Mouse (Mus musculus): ENCODE measurements around the gene Nav1. TPM values are rescaled to one million over a fixed set of nuclear protein-coding genes. Genes with fewer than 3 reads are reported as not detected.

Nav1 gene
- polyA plus RNA-seq, 1 experiment from 2014 or later: 1.1 TPM

GRCm38 (mm10) chr1:135536822-135537221 lies 70.3 kb downstream of the Nav1 start:
- Histone ChIP-seq H3K4me1 (ENCODE audit: control insufficient read depth, low read depth, low read length) (no peaks in the 10 kb centered on the region; the same call in 1 of the 2 replicates), H3K27ac (ENCODE audit: low read length) (no peak overlapping the region), H3K9me3 (replicated peaks; ENCODE audit: control insufficient read depth, low read length) (no peaks in the 10 kb centered on the region), H3K36me3 (ENCODE audit: control insufficient read depth, insufficient read depth) (no peaks in the 10 kb centered on the region), H3K4me2 (ENCODE audit: low read depth, low read length) (no peak overlapping the region), H3K9ac (ENCODE audit: low read depth, low read length) (no peak overlapping the region), H3K4me3 (ENCODE audit: low read depth, low read length) (no peak overlapping the region), H3K27me3 (ENCODE audit: control insufficient read depth, insufficient read depth, low read depth, low read length) (no peaks in the 10 kb centered on the region)
- 63% methylated on average over 7 of the region's 7 CpGs for WGBS (ENCODE audit: insufficient replicate concordance)
- no peak for ATAC-seq (ENCODE audit: low read depth)

GRCm38 (mm10) chr1:135536326-135536725 lies 70.8 kb downstream of the Nav1 start:
- no peak for ATAC-seq (ENCODE audit: low read depth)
- Histone ChIP-seq H3K4me3 (ENCODE audit: low read depth, low read length) (no peak overlapping the region), H3K27me3 (ENCODE audit: control insufficient read depth, insufficient read depth, low read depth, low read length) (no peaks in the 10 kb centered on the region), H3K27ac (ENCODE audit: low read length) (no peak overlapping the region), H3K9me3 (replicated peaks; ENCODE audit: control insufficient read depth, low read length) (no peaks in the 10 kb centered on the region), H3K9ac (ENCODE audit: low read depth, low read length) (no peak overlapping the region), H3K36me3 (ENCODE audit: control insufficient read depth, insufficient read depth) (no peaks in the 10 kb centered on the region), H3K4me2 (ENCODE audit: low read depth, low read length) (no peak overlapping the region), H3K4me1 (ENCODE audit: control insufficient read depth, low read depth, low read length) (no peaks in the 10 kb centered on the region; the same call in 1 of the 2 replicates)
- WGBS (ENCODE audit: insufficient replicate concordance): 58% methylated on average over 2 of the region's 2 CpGs

- no peak overlapping the region for H3K4me3 ChIP-seq (ENCODE audit: low read depth, low read length)
- no peak overlapping the region for H3K4me2 ChIP-seq (ENCODE audit: low read depth, low read length)
- 0 out of 2 replicates have a peak, but pooled peaks have one; percentile 17 for ATAC-seq (ENCODE audit: low read depth)
- 34% methylated on average over 4 of the region's 4 CpGs for WGBS (ENCODE audit: insufficient replicate concordance)
- H3K27me3 ChIP-seq (ENCODE audit: control insufficient read depth, insufficient read depth, low read depth, low read length): no peaks in the 10 kb centered on the region
- H3K9me3 ChIP-seq (replicated peaks; ENCODE audit: control insufficient read depth, low read length): no peaks in the 10 kb centered on the region
- H3K27ac ChIP-seq (ENCODE audit: low read length): no peak overlapping the region
- no peaks in the 10 kb centered on the region; the same call in 1 of the 2 replicates for H3K4me1 ChIP-seq (ENCODE audit: control insufficient read depth, low read depth, low read length)
- H3K9ac ChIP-seq (ENCODE audit: low read depth, low read length): no peak overlapping the region
- H3K36me3 ChIP-seq (ENCODE audit: control insufficient read depth, insufficient read depth): no peaks in the 10 kb centered on the region
Measured at GRCm38 (mm10) chr1:135535256-135535655, 71.8 kb downstream of the Nav1 start.

- no peak for ATAC-seq (ENCODE audit: low read depth)
- WGBS (ENCODE audit: insufficient replicate concordance): 36% methylated on average over 4 of the region's 4 CpGs
- Histone ChIP-seq H3K27me3 (ENCODE audit: control insufficient read depth, insufficient read depth, low read depth, low read length) (no peaks in the 10 kb centered on the region), H3K27ac (ENCODE audit: low read length) (no peak overlapping the region), H3K9ac (ENCODE audit: low read depth, low read length) (no peak overlapping the region), H3K36me3 (ENCODE audit: control insufficient read depth, insufficient read depth) (no peaks in the 10 kb centered on the region), H3K4me1 (ENCODE audit: control insufficient read depth, low read depth, low read length) (no peaks in the 10 kb centered on the region; the same call in 1 of the 2 replicates), H3K4me2 (ENCODE audit: low read depth, low read length) (no peak overlapping the region), H3K4me3 (ENCODE audit: low read depth, low read length) (no peak overlapping the region), H3K9me3 (replicated peaks; ENCODE audit: control insufficient read depth, low read length) (no peaks in the 10 kb centered on the region)
Measured at GRCm38 (mm10) chr1:135534782-135535181, 72.3 kb downstream of the Nav1 start.

GRCm38 (mm10) chr1:135534070-135534469 lies 73.0 kb downstream of the Nav1 start:
- Histone ChIP-seq H3K9ac (ENCODE audit: low read depth, low read length) (no peak overlapping the region), H3K36me3 (ENCODE audit: control insufficient read depth, insufficient read depth) (no peaks in the 10 kb centered on the region), H3K4me3 (ENCODE audit: low read depth, low read length) (no peak overlapping the region), H3K9me3 (replicated peaks; ENCODE audit: control insufficient read depth, low read length) (no peaks in the 10 kb centered on the region), H3K27me3 (ENCODE audit: control insufficient read depth, insufficient read depth, low read depth, low read length) (no peaks in the 10 kb centered on the region), H3K4me2 (ENCODE audit: low read depth, low read length) (no peak overlapping the region), H3K27ac (ENCODE audit: low read length) (no peak overlapping the region), H3K4me1 (ENCODE audit: control insufficient read depth, low read depth, low read length) (no peaks in the 10 kb centered on the region; the same call in 1 of the 2 replicates)
- ATAC-seq (ENCODE audit: low read depth): no peak
- WGBS (ENCODE audit: insufficient replicate concordance): 54% methylated on average over 4 of the region's 4 CpGs

- Histone ChIP-seq H3K9me3 (replicated peaks; ENCODE audit: control insufficient read depth, low read length) (no peaks in the 10 kb centered on the region), H3K9ac (ENCODE audit: low read depth, low read length) (no peak overlapping the region), H3K4me1 (ENCODE audit: control insufficient read depth, low read depth, low read length) (no peaks in the 10 kb centered on the region; the same call in 1 of the 2 replicates), H3K27me3 (ENCODE audit: control insufficient read depth, insufficient read depth, low read depth, low read length) (no peaks in the 10 kb centered on the region), H3K4me2 (ENCODE audit: low read depth, low read length) (no peak overlapping the region), H3K4me3 (ENCODE audit: low read depth, low read length) (no peak overlapping the region), H3K36me3 (ENCODE audit: control insufficient read depth, insufficient read depth) (no peaks in the 10 kb centered on the region), H3K27ac (ENCODE audit: low read length) (no peak overlapping the region)
- ATAC-seq (ENCODE audit: low read depth): no peak
- WGBS (ENCODE audit: insufficient replicate concordance): 85% methylated on average over 23 of the region's 23 CpGs
Measured at GRCm38 (mm10) chr1:135532383-135532782, 74.7 kb downstream of the Nav1 start.

GRCm38 (mm10) chr1:135531981-135532380 lies 75.1 kb downstream of the Nav1 start:
- Histone ChIP-seq H3K4me1 (ENCODE audit: control insufficient read depth, low read depth, low read length) (no peaks in the 10 kb centered on the region; the same call in 1 of the 2 replicates), H3K27ac (ENCODE audit: low read length) (no peak overlapping the region), H3K4me2 (ENCODE audit: low read depth, low read length) (no peak overlapping the region), H3K27me3 (ENCODE audit: control insufficient read depth, insufficient read depth, low read depth, low read length) (no peaks in the 10 kb centered on the region), H3K9me3 (replicated peaks; ENCODE audit: control insufficient read depth, low read length) (no peaks in the 10 kb centered on the region), H3K4me3 (ENCODE audit: low read depth, low read length) (no peak overlapping the region), H3K9ac (ENCODE audit: low read depth, low read length) (no peak overlapping the region), H3K36me3 (ENCODE audit: control insufficient read depth, insufficient read depth) (no peaks in the 10 kb centered on the region)
- no peak for ATAC-seq (ENCODE audit: low read depth)
- 75% methylated on average over 6 of the region's 6 CpGs for WGBS (ENCODE audit: insufficient replicate concordance)

- Histone ChIP-seq H3K4me1 (ENCODE audit: control insufficient read depth, low read depth, low read length) (no peaks in the 10 kb centered on the region; the same call in 1 of the 2 replicates), H3K27ac (ENCODE audit: low read length) (no peak overlapping the region), H3K36me3 (ENCODE audit: control insufficient read depth, insufficient read depth) (no peaks in the 10 kb centered on the region), H3K27me3 (ENCODE audit: control insufficient read depth, insufficient read depth, low read depth, low read length) (no peaks in the 10 kb centered on the region), H3K4me2 (ENCODE audit: low read depth, low read length) (no peak overlapping the region), H3K9ac (ENCODE audit: low read depth, low read length) (no peak overlapping the region), H3K4me3 (ENCODE audit: low read depth, low read length) (no peak overlapping the region), H3K9me3 (replicated peaks; ENCODE audit: control insufficient read depth, low read length) (no peaks in the 10 kb centered on the region)
- WGBS (ENCODE audit: insufficient replicate concordance): 65% methylated on average over 10 of the region's 10 CpGs
- ATAC-seq (ENCODE audit: low read depth): no peak
Measured at GRCm38 (mm10) chr1:135531081-135531480, 76.0 kb downstream of the Nav1 start.

GRCm38 (mm10) chr1:135524518-135524860 lies 82.6 kb downstream of the Nav1 start:
- H3K9me3 ChIP-seq (replicated peaks; ENCODE audit: control insufficient read depth, low read length): no peaks in the 10 kb centered on the region
- no peak overlapping the region for H3K4me3 ChIP-seq (ENCODE audit: low read depth, low read length)
- no peaks in the 10 kb centered on the region for H3K36me3 ChIP-seq (ENCODE audit: control insufficient read depth, insufficient read depth)
- no peak for ATAC-seq (ENCODE audit: low read depth)
- no peak overlapping the region for H3K4me2 ChIP-seq (ENCODE audit: low read depth, low read length)
- WGBS (ENCODE audit: insufficient replicate concordance): 69% methylated on average over 4 of the region's 4 CpGs
- no peaks in the 10 kb centered on the region for H3K4me1 ChIP-seq (ENCODE audit: control insufficient read depth, low read depth, low read length)
- H3K9ac ChIP-seq (ENCODE audit: low read depth, low read length): no peak overlapping the region
- no peaks in the 10 kb centered on the region for H3K27me3 ChIP-seq (ENCODE audit: control insufficient read depth, insufficient read depth, low read depth, low read length)
- H3K27ac ChIP-seq (ENCODE audit: low read length): no peak overlapping the region
